In the genomic region with DNA sequence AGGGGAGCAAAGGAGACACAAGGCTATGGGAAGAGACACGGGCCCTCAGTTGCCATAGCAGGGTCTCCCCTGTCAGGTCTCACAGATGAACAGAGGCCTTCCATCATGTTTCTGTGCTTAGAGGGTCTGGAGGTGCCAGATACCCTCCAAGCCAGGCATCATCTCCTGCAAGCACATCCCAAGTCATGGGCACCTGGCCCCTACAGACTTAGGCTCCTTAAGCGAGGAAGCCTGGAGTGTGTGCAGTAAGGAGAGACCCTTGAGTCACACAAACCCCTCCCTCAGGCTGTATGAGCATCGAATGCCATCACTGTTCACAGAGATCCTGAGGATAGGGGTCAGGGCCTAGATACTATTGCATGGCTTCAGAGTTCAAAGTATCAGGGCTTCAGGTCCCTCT, we compare ENCODE assay signal across 35 mouse cellular contexts. TPM values are rescaled to one million over a fixed set of nuclear protein-coding genes. Genes with fewer than 3 reads are reported as not detected.
"Had no signal": no experiment of that assay in that cellular context is flagged by ENCODE, and none has a peak within 500 bp of the region (broad histone marks: within the 10 kb centered on the region; RNA-seq: fewer than 3 reads in every experiment).

No protein-coding gene starts in this region.

- H3K4me3 ChIP-seq: limb, embryonic 10.5 days; limb, embryonic 12.5 days; limb, embryonic 13.5 days; limb, embryonic 15.5 days; liver, embryonic 12.5 days; liver, embryonic 13.5 days; liver, embryonic 15.5 days; lung, embryonic 15.5 days; megakaryocyte, embryonic 14.5 days; midbrain, embryonic 10.5 days; midbrain, embryonic 12.5 days; midbrain, embryonic 13.5 days; midbrain, embryonic 15.5 days; myocyte; neural tube, embryonic 12.5 days had no signal

- H3K27me3 ChIP-seq: limb, embryonic 12.5 days; limb, embryonic 13.5 days; limb, embryonic 15.5 days; liver, embryonic 12.5 days; liver, embryonic 13.5 days; liver, embryonic 15.5 days; lung, embryonic 15.5 days; midbrain, embryonic 12.5 days; midbrain, embryonic 13.5 days; midbrain, embryonic 15.5 days; neural tube, embryonic 12.5 days had no signal

- H3K9ac ChIP-seq: limb, embryonic 12.5 days; limb, embryonic 13.5 days; limb, embryonic 15.5 days; liver, embryonic 12.5 days; liver, embryonic 13.5 days; liver, embryonic 14.5 days; liver, embryonic 15.5 days; liver, postnatal 0 days; lung, embryonic 14.5 days; lung, embryonic 15.5 days; midbrain, embryonic 12.5 days; midbrain, embryonic 13.5 days; midbrain, embryonic 15.5 days; neural tube, embryonic 12.5 days had no signal

- H3K36me3 ChIP-seq: limb, embryonic 10.5 days; limb, embryonic 12.5 days; limb, embryonic 13.5 days; limb, embryonic 15.5 days; liver, embryonic 12.5 days; liver, embryonic 13.5 days; liver, embryonic 15.5 days; lung, embryonic 15.5 days; midbrain, embryonic 10.5 days; midbrain, embryonic 12.5 days; midbrain, embryonic 13.5 days; midbrain, embryonic 15.5 days; neural tube, embryonic 12.5 days had no signal

- H3K9me3 ChIP-seq: limb, embryonic 10.5 days; limb, embryonic 12.5 days; limb, embryonic 13.5 days; limb, embryonic 15.5 days; liver, embryonic 12.5 days; liver, embryonic 13.5 days; liver, embryonic 15.5 days; lung, embryonic 15.5 days; midbrain, embryonic 10.5 days; midbrain, embryonic 12.5 days; midbrain, embryonic 13.5 days; midbrain, embryonic 15.5 days; neural tube, embryonic 12.5 days had no signal

- H3K27ac ChIP-seq: limb, embryonic 10.5 days; limb, embryonic 12.5 days; limb, embryonic 13.5 days; limb, embryonic 15.5 days; liver, embryonic 12.5 days; liver, embryonic 13.5 days; liver, embryonic 14.5 days; liver, embryonic 15.5 days; lung, embryonic 15.5 days; macrophage; midbrain, embryonic 10.5 days; midbrain, embryonic 12.5 days; midbrain, embryonic 13.5 days; midbrain, embryonic 15.5 days; neural tube, embryonic 12.5 days had no signal

- DNase-seq: liver; liver, embryonic 13.5 days; liver, postnatal 0 days; lung, adult 18-20 months; lung, adult 2 months; lung, embryonic 14.5 days; lung, postnatal 10 days; lung, postnatal 14 days; lung, postnatal 36 days; lung, postnatal 4 days; midbrain, embryonic 14.5 days had no signal

- H3K4me1 ChIP-seq: liver, embryonic 15.5 days; megakaryocyte, embryonic 14.5 days; midbrain, embryonic 12.5 days; midbrain, embryonic 15.5 days had no signal

- ATAC-seq: liver, embryonic 12.5 days; liver, postnatal 0 days; lung, postnatal 0 days; midbrain, embryonic 13.5 days; midbrain, embryonic 15.5 days; midbrain, embryonic 16.5 days had no signal

- H3K4me2 ChIP-seq: limb, embryonic 12.5 days; limb, embryonic 13.5 days; limb, embryonic 15.5 days; liver, embryonic 11.5 days; liver, embryonic 12.5 days; liver, embryonic 13.5 days; liver, embryonic 15.5 days; lung, embryonic 14.5 days; lung, embryonic 15.5 days; midbrain, embryonic 11.5 days; midbrain, embryonic 12.5 days; midbrain, embryonic 13.5 days; midbrain, embryonic 15.5 days; neural tube, embryonic 12.5 days had no signal

RNA-seq across cellular contexts. Expression of gene Sncg, which starts 3.7 kb away (rescaled TPM):
- polyA plus RNA-seq: macrophage had no signal

RNA-seq across cellular contexts. Expression of gene Mmrn2, which starts 4.3 kb away (rescaled TPM):
- polyA plus RNA-seq: macrophage had no signal

RNA-seq across cellular contexts. Expression of gene Fam25c, which starts 15.7 kb away (rescaled TPM):
- polyA plus RNA-seq: limb, embryonic 10.5 days; limb, embryonic 11.5 days; limb, embryonic 12.5 days; liver, embryonic 12.5 days; liver, embryonic 13.5 days; lung, embryonic 14.5 days; lung, embryonic 15.5 days; lung, embryonic 16.5 days; macrophage; midbrain, embryonic 10.5 days; midbrain, embryonic 11.5 days; midbrain, embryonic 12.5 days; midbrain, embryonic 13.5 days; midbrain, embryonic 14.5 days; midbrain, embryonic 15.5 days; midbrain, embryonic 16.5 days; midbrain, postnatal 0 days; myocyte; neural tube, embryonic 11.5 days; neural tube, embryonic 12.5 days had no signal
